ENCODE assay signal across 18 mouse cellular contexts in the genomic region with DNA sequence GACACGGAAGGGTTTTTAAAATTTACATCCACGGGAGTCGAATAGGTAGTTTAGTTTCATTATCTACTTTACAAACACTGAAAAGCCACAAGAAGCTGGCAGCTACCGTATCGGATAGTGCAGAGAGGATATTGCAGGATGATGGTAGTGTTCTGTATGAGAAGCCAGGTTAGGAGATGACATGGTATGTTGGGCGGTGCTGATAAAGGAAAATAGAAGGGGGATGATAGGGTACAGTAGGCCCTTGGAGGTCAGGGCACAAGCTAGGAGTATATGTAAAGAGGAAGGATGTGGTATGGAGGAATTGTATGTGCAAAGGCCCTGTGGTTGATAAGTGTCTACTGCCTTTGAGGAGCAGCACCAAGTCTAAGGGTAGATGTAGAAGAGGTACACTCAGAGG. TPM values are rescaled to one million over a fixed set of nuclear protein-coding genes. Genes with fewer than 3 reads are reported as not detected.
"Had no signal": no experiment of that assay in that cellular context is flagged by ENCODE, and none has a peak within 500 bp of the region (broad histone marks: within the 10 kb centered on the region; RNA-seq: fewer than 3 reads in every experiment).

No protein-coding gene starts in this region.

- H3K27me3 ChIP-seq: kidney, embryonic 15.5 days; limb, embryonic 15.5 days; liver, embryonic 13.5 days; midbrain, embryonic 12.5 days; neural tube, embryonic 13.5 days had no signal

- ATAC-seq: midbrain, embryonic 16.5 days had no signal

- DNase-seq: kidney, adult 2 months; kidney, postnatal 25 days; layer of hippocampus, postnatal 36 days; liver, embryonic 13.5 days; lung, adult 18-20 months; retina, postnatal 1 day; right cerebral cortex, postnatal 4 days; spleen, adult 18-20 months; thymus, adult 18-20 months; thymus, postnatal 36 days had no signal

- H3K9ac ChIP-seq: kidney, embryonic 15.5 days; limb, embryonic 15.5 days; liver, embryonic 13.5 days; midbrain, embryonic 12.5 days; neural tube, embryonic 13.5 days had no signal

- H3K4me1 ChIP-seq: kidney, embryonic 15.5 days; limb, embryonic 15.5 days; midbrain, embryonic 12.5 days; neural tube, embryonic 13.5 days had no signal

- H3K9me3 ChIP-seq: kidney, embryonic 15.5 days; limb, embryonic 15.5 days; liver, embryonic 13.5 days; midbrain, embryonic 12.5 days; neural tube, embryonic 13.5 days had no signal

- H3K27ac ChIP-seq: kidney, embryonic 15.5 days; limb, embryonic 15.5 days; liver, embryonic 13.5 days; midbrain, embryonic 12.5 days; neural tube, embryonic 13.5 days had no signal

- H3K4me3 ChIP-seq: kidney, embryonic 15.5 days; limb, embryonic 15.5 days; liver, embryonic 13.5 days; midbrain, embryonic 12.5 days; neural tube, embryonic 13.5 days had no signal

RNA-seq across cellular contexts. Expression of a gene that starts 47.7 kb away (rescaled TPM):
- total RNA-seq: layer of hippocampus, postnatal 36 days; left cerebral cortex, adult 8-10 months had no signal
- polyA plus RNA-seq: kidney, adult 2 months; kidney, embryonic 15.5 days; limb, embryonic 11.5 days; liver, embryonic 13.5 days; lung, embryonic 16.5 days had no signal
